Mouse (Mus musculus) bone marrow, adult 2 months (tissue): ENCODE measurements around the gene Catsperz.

Source experiments
- CTCF ChIP-seq: fragments of 200-500 bp; IDR thresholded peaks from 2 replicates; pipeline ENCODE4 v1.5.1; 2011; ENCODE audit warnings: low read length, control low read depth; ENCODE audit not compliant: control insufficient read depth, insufficient read depth
- POLR2A ChIP-seq: fragments of 200-500 bp; IDR thresholded peaks from 2 replicates; pipeline ENCODE4 v1.6.1; 2011; ENCODE audit warnings: low read depth, mild to moderate bottlenecking, control low read depth, low read length, borderline replicate concordance; ENCODE audit not compliant: control insufficient read depth

GRCm38 (mm10) chr19:6941372-6942248 is 16.4 kb upstream of the Catsperz start, which contains the start of gene Bad:
- no peak for TF ChIP-seq CTCF
- TF ChIP-seq POLR2A = peak; percentile 35; the same call in 1 of the 2 replicates
